Mouse (Mus musculus): ENCODE data around the gene Odf2.

DNA sequence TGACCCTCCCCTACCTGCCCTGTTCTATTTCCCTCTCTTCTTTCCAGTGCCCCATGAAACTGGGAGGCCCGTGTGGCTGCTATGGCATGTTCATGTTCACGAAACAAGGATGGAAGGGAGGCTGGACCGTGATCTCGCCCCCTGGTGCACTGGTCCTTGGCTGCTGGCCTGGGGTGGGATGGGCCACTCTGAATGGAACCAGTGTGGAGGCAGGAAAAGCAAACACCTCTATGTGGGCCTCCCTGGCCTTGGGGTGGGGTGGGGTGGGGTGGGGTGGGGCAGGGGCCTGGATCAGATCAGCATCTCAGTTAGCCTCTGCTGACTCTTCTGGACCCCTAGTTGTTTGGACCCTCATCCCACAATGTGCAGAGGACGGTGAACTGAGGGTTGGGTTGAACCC lies 35.3 kb upstream of the Odf2 start:
- TF ChIP-seq TCF12 (IDR thresholded peaks at IDR 0.05; ENCODE audit: insufficient read depth, poor library complexity, severe bottlenecking) = no peak
- TF ChIP-seq POLR2A (IDR thresholded peaks at IDR 0.05; ENCODE audit: insufficient read length, low read depth) = no peak
- no peak for TF ChIP-seq MAX (IDR thresholded peaks at IDR 0.05; ENCODE audit: low read depth)
- TF ChIP-seq POLR2AphosphoS2 (IDR thresholded peaks at IDR 0.05; ENCODE audit: insufficient read length, low read depth) = no peak

Data from myocyte (in vitro differentiated cells).